Mouse (Mus musculus) bone marrow, adult 2 months (tissue): ENCODE data around the gene Sdhaf3.

Experiments used
- CTCF ChIP-seq: fragments of 200-500 bp; IDR thresholded peaks from 2 replicates; pipeline ENCODE4 v1.5.1; 2011; ENCODE audit warnings: low read length, control low read depth; ENCODE audit not compliant: control insufficient read depth, insufficient read depth
- POLR2A ChIP-seq: fragments of 200-500 bp; IDR thresholded peaks from 2 replicates; pipeline ENCODE4 v1.6.1; 2011; ENCODE audit warnings: low read depth, mild to moderate bottlenecking, control low read depth, low read length, borderline replicate concordance; ENCODE audit not compliant: control insufficient read depth

DNA sequence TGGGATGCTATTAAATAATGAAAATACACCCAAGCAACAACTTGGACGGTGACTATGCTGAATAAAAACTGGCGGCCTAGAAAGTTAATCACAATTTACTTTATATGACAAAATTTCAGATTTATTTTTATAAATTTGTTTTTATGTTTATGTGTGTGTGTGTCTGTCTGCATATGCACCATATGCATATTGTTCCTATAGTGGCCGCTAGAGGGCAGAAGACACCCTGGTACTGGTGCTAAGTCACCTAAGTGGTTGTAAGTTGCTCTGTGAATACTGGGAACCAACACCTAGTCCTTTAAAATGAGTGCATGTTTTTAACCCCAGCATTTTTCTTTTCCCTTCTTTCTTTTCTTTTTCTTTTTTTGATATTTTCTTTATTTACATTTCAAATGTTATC lies 43.2 kb downstream of the Sdhaf3 start:
- TF ChIP-seq CTCF (no peak), POLR2A (no peak)
